ENCODE assay signal across 8 mouse cellular contexts in the genomic region with DNA sequence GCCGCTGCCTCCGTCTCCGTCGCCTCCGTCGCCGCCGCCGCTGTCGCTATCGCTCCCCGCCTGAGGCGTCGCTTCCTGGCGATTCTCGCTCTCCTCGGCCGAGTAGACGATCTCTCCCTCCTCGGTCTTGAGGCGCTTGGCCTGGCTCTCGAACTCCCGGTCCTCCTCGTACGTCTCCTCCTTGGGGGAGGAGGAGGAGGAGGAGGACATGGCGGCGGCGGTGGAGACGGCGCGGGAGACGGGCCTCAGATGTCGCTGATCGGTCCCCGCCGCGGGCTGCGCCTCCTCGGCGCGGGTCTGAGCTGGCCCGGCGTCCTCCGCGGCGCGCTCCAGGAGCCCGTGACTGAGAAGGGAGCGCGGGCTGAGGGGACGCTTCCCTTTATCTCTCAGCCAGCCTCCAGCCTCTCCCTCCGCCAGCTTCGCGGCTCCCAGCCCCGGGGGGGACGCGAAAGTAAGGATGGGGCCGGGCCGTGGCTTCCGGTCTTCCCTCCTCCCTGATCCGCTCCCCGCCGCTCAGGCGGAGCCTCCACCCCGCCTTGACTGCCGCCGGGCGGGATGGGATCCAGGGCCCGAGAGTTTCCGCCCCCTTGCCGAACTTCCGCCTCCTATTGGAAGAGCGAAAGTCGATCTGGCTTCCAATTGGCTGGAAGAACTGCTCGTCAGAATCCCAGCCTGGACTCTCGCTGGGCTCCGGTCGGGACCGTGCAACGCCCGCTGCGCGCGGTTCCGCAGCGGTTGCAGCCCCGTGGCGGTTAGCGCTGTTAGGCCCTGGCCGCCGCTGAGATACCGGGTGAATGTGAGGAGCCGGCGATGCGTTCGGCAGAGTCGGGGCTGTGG. TPM values are rescaled to one million over a fixed set of nuclear protein-coding genes. Genes with fewer than 3 reads are reported as not detected.
DNase-seq lines count a peak whose midpoint lies in the region; ATAC-seq lines count a peak whose summit lies in the region.

A gene (minus strand): TSS at position 552 of the 837 bp plus-strand sequence.

- peaks cover 10% of the 10 kb centered on the region; the same call in 1 of the 2 replicates for H3K4me1 ChIP-seq in brown adipose tissue, adult 24 weeks (ENCODE audit: control insufficient read depth, insufficient read depth, insufficient read length, low read length)
- peaks cover 43% of the 10 kb centered on the region for H3K4me1 ChIP-seq in heart, embryonic 13.5 days
- H3K4me1 ChIP-seq in liver, embryonic 12.5 days: peaks cover 51% of the 10 kb centered on the region
- no peaks in the 10 kb centered on the region for H3K4me1 ChIP-seq in stomach, embryonic 15.5 days

- H3K27ac ChIP-seq in brown adipose tissue, adult 24 weeks (replicated peaks; ENCODE audit: low read depth, low read length): peak within 1 kb of the TSS; percentile 94
- peak within 1 kb of the TSS; percentile 100 for H3K27ac ChIP-seq in heart, embryonic 13.5 days (replicated peaks)
- H3K27ac ChIP-seq in liver, embryonic 12.5 days: peak within 1 kb of the TSS; percentile 98
- H3K27ac ChIP-seq in stomach, embryonic 15.5 days: peak within 1 kb of the TSS; percentile 99

- no peaks in the 10 kb centered on the region for H3K9me3 ChIP-seq in heart, embryonic 13.5 days
- H3K9me3 ChIP-seq in liver, embryonic 12.5 days (replicated peaks): no peaks in the 10 kb centered on the region
- no peaks in the 10 kb centered on the region for H3K9me3 ChIP-seq in stomach, embryonic 15.5 days

- H3K4me3 ChIP-seq in brown adipose tissue, adult 24 weeks (ENCODE audit: insufficient read depth, low read depth, low read length): peak within 1 kb of the TSS; percentile 89
- H3K4me3 ChIP-seq in heart, embryonic 13.5 days: peak within 1 kb of the TSS; percentile 98
- peak within 1 kb of the TSS; percentile 91 for H3K4me3 ChIP-seq in liver, embryonic 12.5 days
- peak within 1 kb of the TSS; percentile 98 for H3K4me3 ChIP-seq in stomach, embryonic 15.5 days (replicated peaks)

- peak; percentile 93 for DNase-seq in CD4-positive, CD25-positive, alpha-beta regulatory T cell, adult 2 months (ENCODE audit: low read depth, low spot score)
- DNase-seq in fat pad, adult 2 months (ENCODE audit: extremely low read depth, low read depth, low spot score): peak; percentile 74
- DNase-seq in kidney, postnatal 10 days: peak; percentile 97
- peak; percentile 83 for DNase-seq in natural killer cell, adult 2 months (ENCODE audit: low spot score in 2 of 2)

- H3K9ac ChIP-seq in heart, embryonic 13.5 days: peak within 1 kb of the TSS; percentile 100
- H3K9ac ChIP-seq in liver, embryonic 12.5 days: peak within 1 kb of the TSS; percentile 96
- H3K9ac ChIP-seq in stomach, embryonic 15.5 days: peak within 1 kb of the TSS; percentile 99

- WGBS in heart, embryonic 13.5 days: under 1% methylated on average over 80 of the region's 97 CpGs
- 0% methylated on average over 83 of the region's 97 CpGs for WGBS in liver, embryonic 12.5 days (ENCODE audit: insufficient replicate concordance)
- under 1% methylated on average over 92 of the region's 97 CpGs for WGBS in stomach, embryonic 15.5 days

- ATAC-seq in heart, embryonic 13.5 days (ENCODE audit: extremely low read depth, insufficient number of reproducible peaks, low FRiP score, low TSS enrichment): peak; percentile 93
- ATAC-seq in liver, embryonic 12.5 days: peak; percentile 97
- ATAC-seq in stomach, embryonic 15.5 days (ENCODE audit: insufficient read depth, low FRiP score, low read depth): peak; percentile 99

- peak within 1 kb of the TSS; percentile 91 for H3K4me2 ChIP-seq in heart, embryonic 13.5 days
- peak within 1 kb of the TSS; percentile 85 for H3K4me2 ChIP-seq in liver, embryonic 12.5 days
- H3K4me2 ChIP-seq in stomach, embryonic 15.5 days: peak within 1 kb of the TSS; percentile 81

- peaks cover 7% of the 10 kb centered on the region; the same call in 1 of the 2 replicates for H3K36me3 ChIP-seq in heart, embryonic 13.5 days
- peaks cover 12% of the 10 kb centered on the region; the same call in 1 of the 2 replicates for H3K36me3 ChIP-seq in liver, embryonic 12.5 days
- H3K36me3 ChIP-seq in stomach, embryonic 15.5 days: no peaks in the 10 kb centered on the region

- H3K27me3 ChIP-seq in heart, embryonic 13.5 days (replicated peaks): no peaks in the 10 kb centered on the region
- H3K27me3 ChIP-seq in liver, embryonic 12.5 days (replicated peaks): no peaks in the 10 kb centered on the region
- no peaks in the 10 kb centered on the region for H3K27me3 ChIP-seq in stomach, embryonic 15.5 days (replicated peaks)

RNA-seq across cellular contexts. Expression of the gene that starts here (rescaled TPM):
- 15.9 and 22.5 TPM in 2 replicates for polyA plus RNA-seq in brown adipose tissue, adult 24 weeks (2012; ENCODE audit: insufficient read depth, insufficient read length, missing spikeins)
- polyA plus RNA-seq in heart, embryonic 13.5 days (2015; fragmentation: Nextera tagmentation; extraction: Ambion mirVana): 39.9 and 40.3 TPM in 2 replicates
- polyA plus RNA-seq in liver, embryonic 12.5 days (2016; fragmentation: Nextera tagmentation; extraction: Ambion mirVana): 50.2 and 52.5 TPM in 2 replicates
- polyA plus RNA-seq in stomach, embryonic 15.5 days (2015; fragmentation: Nextera tagmentation; extraction: Ambion mirVana): 55.8 and 59.1 TPM in 2 replicates

Comparison
In these comparisons a context has a peak if more than half of its experiments do, and no peak if none do; other contexts are left out.
1. Peak in every context shown above with its lines: DNase-seq, ATAC-seq, H3K4me3 ChIP-seq and H3K27ac ChIP-seq.